Mouse (Mus musculus): Measurements from ENCODE around the gene Rabggta. TPM values are rescaled to one million over a fixed set of nuclear protein-coding genes. Genes with fewer than 3 reads are reported as not detected.

Gene Rabggta
- total RNA-seq (2022): 10 to 100 TPM; 20.2 to 31.5 (median 26.1) TPM

GRCm38 (mm10) chr14:55721700-55722437 lies at the start of gene Rabggta:
Gene Rabggta, minus strand, starts transcription at chr14:55722263.
- peak; percentile 84 for DNase-seq

- DNase-seq: no peak
These were observed 47.1 kb upstream of the Rabggta start for GRCm38 (mm10) chr14:55769087-55769703.

GRCm38 (mm10) chr14:55768555-55768954 lies 46.5 kb upstream of the Rabggta start:
- DNase-seq: no peak

- DNase-seq: no peak
These were observed 45.7 kb upstream of the Rabggta start for GRCm38 (mm10) chr14:55767519-55768414.

- DNase-seq: no peak
These were observed 43.6 kb upstream of the Rabggta start, which contains the start of gene Ltb4r1 for GRCm38 (mm10) chr14:55765696-55766095. Gene Ltb4r1, plus strand, starts transcription at chr14:55765962.

- no peak for DNase-seq
These were observed 41.1 kb upstream of the Rabggta start for GRCm38 (mm10) chr14:55763166-55763565.

- no peak for DNase-seq
These were observed 40.1 kb upstream of the Rabggta start for GRCm38 (mm10) chr14:55762001-55762821.

- DNase-seq: no peak
These were observed 39.1 kb upstream of the Rabggta start, which contains the start of gene Ltb4r2 for GRCm38 (mm10) chr14:55761163-55761562. Gene Ltb4r2, plus strand, starts transcription at chr14:55761428.

- DNase-seq: peak; percentile 64
These were observed 38.1 kb upstream of the Rabggta start for GRCm38 (mm10) chr14:55760156-55760555.

GRCm38 (mm10) chr14:55758363-55758784 lies 36.3 kb upstream of the Rabggta start, which contains the start of gene Cideb:
Gene Cideb, minus strand, starts transcription at chr14:55758458.
- DNase-seq: no peak

GRCm38 (mm10) chr14:55757566-55757965 lies 35.5 kb upstream of the Rabggta start:
- DNase-seq: no peak

GRCm38 (mm10) chr14:55747051-55747847 lies 25.2 kb upstream of the Rabggta start:
- DNase-seq: no peak

- no peak for DNase-seq
These were observed 23.8 kb upstream of the Rabggta start for GRCm38 (mm10) chr14:55745861-55746237.

GRCm38 (mm10) chr14:55745180-55745860 lies 23.3 kb upstream of the Rabggta start, which contains the start of the genes Dhrs1 and Nop9:
Gene Dhrs1, minus strand, starts transcription at chr14:55745690.
Gene Nop9, plus strand, starts transcription at chr14:55745693.
- DNase-seq: peak; percentile 85

GRCm38 (mm10) chr14:55743711-55744110 lies 21.6 kb upstream of the Rabggta start:
- peak; percentile 77 for DNase-seq

GRCm38 (mm10) chr14:55737086-55737687 lies 15.1 kb upstream of the Rabggta start:
- DNase-seq: no peak

GRCm38 (mm10) chr14:55735758-55736157 lies 13.7 kb upstream of the Rabggta start:
- no peak for DNase-seq

- no peak for DNase-seq
These were observed 13.3 kb upstream of the Rabggta start for GRCm38 (mm10) chr14:55735334-55735733.

- no peak for DNase-seq
These were observed 12.8 kb upstream of the Rabggta start for GRCm38 (mm10) chr14:55734869-55735268.

GRCm38 (mm10) chr14:55733889-55734288 lies 11.8 kb upstream of the Rabggta start:
- DNase-seq: no peak
